In the genomic region with DNA sequence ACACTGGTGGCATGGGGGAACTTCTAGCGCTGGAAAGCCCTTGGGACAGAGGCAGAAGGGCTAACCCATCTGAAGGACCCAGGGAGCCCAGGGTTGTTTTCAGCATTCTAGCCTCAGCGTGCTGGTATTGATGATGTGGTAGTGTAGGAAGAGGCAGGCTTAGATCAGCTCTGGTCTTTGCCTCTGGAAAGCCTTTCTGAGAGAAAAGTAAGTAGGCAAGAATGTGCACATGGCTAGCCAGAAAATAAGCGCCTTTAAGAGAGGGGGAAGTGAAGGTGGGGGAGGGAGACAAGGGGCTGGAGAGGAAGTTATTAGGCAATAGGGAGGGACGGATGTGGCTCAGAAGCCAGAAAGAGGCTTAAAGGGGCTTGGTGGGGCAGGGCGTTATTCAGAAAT, we compare ENCODE assay signal across 8 mouse cellular contexts. TPM values are rescaled to one million over a fixed set of nuclear protein-coding genes. Genes with fewer than 3 reads are reported as not detected.
A peak's percentile ranks its signal among the peaks of the same experiment; 100 is the strongest.
DNase-seq lines count a peak whose midpoint lies in the region; ATAC-seq and TF ChIP-seq lines count a peak whose summit lies in the region.

No protein-coding gene starts in this region.

- H3K4me2 ChIP-seq in hindbrain, embryonic 13.5 days, result peak overlapping the region; percentile 64
- H3K4me2 ChIP-seq in neural tube, embryonic 15.5 days, result peak overlapping the region; percentile 65

- no peaks in the 10 kb centered on the region for H3K9me3 ChIP-seq in hindbrain, embryonic 13.5 days
- H3K9me3 ChIP-seq in neural tube, embryonic 15.5 days (replicated peaks), result no peaks in the 10 kb centered on the region

- no peak for TF ChIP-seq CTCF in thymus, adult 2 months (IDR thresholded peaks at IDR 0.05; ENCODE audit: borderline replicate concordance, control insufficient read depth, extremely low read depth, insufficient read depth, low read length, poor library complexity)

- H3K4me3 ChIP-seq in thymus, adult 2 months (ENCODE audit: control insufficient read depth, insufficient read depth, low read length), result peak overlapping the region; percentile 48
- peak overlapping the region; percentile 40 for H3K4me3 ChIP-seq in hindbrain, embryonic 13.5 days
- H3K4me3 ChIP-seq in neural tube, embryonic 15.5 days (replicated peaks), result peak overlapping the region; percentile 42

- H3K27me3 ChIP-seq in thymus, adult 2 months (ENCODE audit: control insufficient read depth, insufficient read depth, low read length), result no peaks in the 10 kb centered on the region
- no peaks in the 10 kb centered on the region for H3K27me3 ChIP-seq in hindbrain, embryonic 13.5 days
- H3K27me3 ChIP-seq in neural tube, embryonic 15.5 days (replicated peaks), result no peaks in the 10 kb centered on the region

- 2% methylated on average over 5 of the region's 5 CpGs for WGBS in thymus, adult 2 months
- 28% methylated on average over 5 of the region's 5 CpGs for WGBS in hindbrain, embryonic 13.5 days
- 26% methylated on average over 5 of the region's 5 CpGs for WGBS in neural tube, embryonic 15.5 days

- H3K4me1 ChIP-seq in thymus, adult 2 months (replicated peaks; ENCODE audit: control insufficient read depth, insufficient read depth, low read length), result peaks cover 21% of the 10 kb centered on the region
- H3K4me1 ChIP-seq in hindbrain, embryonic 13.5 days (replicated peaks), result peaks cover 14% of the 10 kb centered on the region
- peaks cover 8% of the 10 kb centered on the region for H3K4me1 ChIP-seq in neural tube, embryonic 15.5 days

- H3K27ac ChIP-seq in thymus, adult 2 months (ENCODE audit: control insufficient read depth, insufficient read depth, low read length), result peak overlapping the region; percentile 74; the same call in 1 of the 2 replicates
- 0 out of 2 replicates have a peak overlapping the region, but pooled peaks have one; percentile 8 for H3K27ac ChIP-seq in hindbrain, embryonic 13.5 days
- H3K27ac ChIP-seq in neural tube, embryonic 15.5 days (replicated peaks), result peak overlapping the region; percentile 35

- peak overlapping the region; percentile 61 for H3K9ac ChIP-seq in hindbrain, embryonic 13.5 days
- peak overlapping the region; percentile 34 for H3K9ac ChIP-seq in neural tube, embryonic 15.5 days (replicated peaks)

- H3K36me3 ChIP-seq in thymus, adult 2 months (ENCODE audit: control insufficient read depth, insufficient read depth, low read length), result 0 out of 2 replicates have a peak, but pooled peaks cover 4% of the 10 kb centered on the region
- H3K36me3 ChIP-seq in hindbrain, embryonic 13.5 days, result peaks cover 5% of the 10 kb centered on the region; the same call in 1 of the 2 replicates
- H3K36me3 ChIP-seq in neural tube, embryonic 15.5 days, result no peaks in the 10 kb centered on the region

- no peak for DNase-seq in thymus, adult 2 months
- DNase-seq in thymus, postnatal 4 days, result no peak
- peak; percentile 35 to 42 for DNase-seq in lung, adult 18-20 months
- no peak for DNase-seq in left cerebral cortex, adult 8-10 months (ENCODE audit: low spot score in 2 of 2)
- no peak for DNase-seq in layer of hippocampus, adult 9-10 months (ENCODE audit: low spot score)

- TF ChIP-seq POLR2A in thymus, adult 2 months (IDR thresholded peaks at IDR 0.05; ENCODE audit: control insufficient read depth, extremely low read depth, insufficient read depth, low read length, poor library complexity), result no peak

- peak; percentile 25 for ATAC-seq in erythroblast, adult 5-6 weeks (replicated peaks; ENCODE audit: low FRiP score, poor library complexity, severe bottlenecking)
- no peak for ATAC-seq in hindbrain, embryonic 13.5 days (ENCODE audit: low FRiP score)
- ATAC-seq in neural tube, embryonic 15.5 days (ENCODE audit: low FRiP score), result no peak

RNA-seq across cellular contexts. Expression of a gene that starts 25.8 kb away (rescaled TPM):
- 0.13 and 0.22 TPM in 2 replicates for polyA plus RNA-seq in thymus, adult 2 months (2012; rRNA removed)
- not detected in 2 replicates for total RNA-seq in erythroblast, adult 5-6 weeks (2015; ENCODE audit: low replicate concordance)
- 0.14 TPM in 1 of 2 replicates, not detected in the other for total RNA-seq in erythroblast, adult 5-6 weeks (2017; ENCODE audit: low replicate concordance)
- polyA plus RNA-seq in hindbrain, embryonic 13.5 days (2015; fragmentation: Nextera tagmentation; extraction: Ambion mirVana), result 0.19 TPM in 1 of 2 replicates, not detected in the other
- 0.13 and 0.15 TPM in 2 replicates for polyA plus RNA-seq in neural tube, embryonic 15.5 days (2015; fragmentation: Nextera tagmentation; extraction: Ambion mirVana)
- total RNA-seq in left cerebral cortex, adult 8-10 months (2022), result under 1 TPM in 1 of 4 experiments, not detected in 3; 0.14 TPM

RNA-seq across cellular contexts. Expression of a gene that starts 28.5 kb away (rescaled TPM):
- 4.4 and 4.9 TPM in 2 replicates for polyA plus RNA-seq in thymus, adult 2 months (2012; rRNA removed)
- total RNA-seq in erythroblast, adult 5-6 weeks (2015; ENCODE audit: low replicate concordance), result 79.0 and 112 TPM in 2 replicates
- 78.5 and 79.9 TPM in 2 replicates for total RNA-seq in erythroblast, adult 5-6 weeks (2017; ENCODE audit: low replicate concordance)
- polyA plus RNA-seq in hindbrain, embryonic 13.5 days (2015; fragmentation: Nextera tagmentation; extraction: Ambion mirVana), result 7.8 and 8.0 TPM in 2 replicates
- polyA plus RNA-seq in neural tube, embryonic 15.5 days (2015; fragmentation: Nextera tagmentation; extraction: Ambion mirVana), result 6.2 and 11.7 TPM in 2 replicates
- total RNA-seq in left cerebral cortex, adult 8-10 months (2022), result 1 to 10 TPM; 1.3 to 3.1 (median 1.8) TPM

RNA-seq across cellular contexts. Expression of a gene that starts 59.1 kb away (rescaled TPM):
- polyA plus RNA-seq in thymus, adult 2 months (2012; rRNA removed), result 0.11 TPM in 1 of 2 replicates, not detected in the other
- total RNA-seq in erythroblast, adult 5-6 weeks (2015; ENCODE audit: low replicate concordance), result not detected in 2 replicates
- total RNA-seq in erythroblast, adult 5-6 weeks (2017; ENCODE audit: low replicate concordance), result not detected in 2 replicates
- polyA plus RNA-seq in hindbrain, embryonic 13.5 days (2015; fragmentation: Nextera tagmentation; extraction: Ambion mirVana), result 0.05 TPM in 1 of 2 replicates, not detected in the other
- 0.22 TPM in 1 of 2 replicates, not detected in the other for polyA plus RNA-seq in neural tube, embryonic 15.5 days (2015; fragmentation: Nextera tagmentation; extraction: Ambion mirVana)
- total RNA-seq in left cerebral cortex, adult 8-10 months (2022), result not detected

Comparison
In these comparisons a context has a peak if more than half of its experiments do, and no peak if none do; other contexts are left out.
1. DNase-seq: peak in lung, adult 18-20 months (2 of 2); none in thymus, adult 2 months (single experiment), thymus, postnatal 4 days (single experiment), left cerebral cortex, adult 8-10 months (0 of 2) and layer of hippocampus, adult 9-10 months (single experiment).
2. H3K27ac ChIP-seq: peak in every context shown above with its lines; median percentile 74 in thymus, adult 2 months; 35 in neural tube, embryonic 15.5 days; 8 in hindbrain, embryonic 13.5 days.
3. Peak in every context shown above with its lines, with median percentiles within 50 percentile points of each other: H3K4me3 ChIP-seq.